Comparison of ENCODE assay signal across 16 mouse cellular contexts in the genomic region with DNA sequence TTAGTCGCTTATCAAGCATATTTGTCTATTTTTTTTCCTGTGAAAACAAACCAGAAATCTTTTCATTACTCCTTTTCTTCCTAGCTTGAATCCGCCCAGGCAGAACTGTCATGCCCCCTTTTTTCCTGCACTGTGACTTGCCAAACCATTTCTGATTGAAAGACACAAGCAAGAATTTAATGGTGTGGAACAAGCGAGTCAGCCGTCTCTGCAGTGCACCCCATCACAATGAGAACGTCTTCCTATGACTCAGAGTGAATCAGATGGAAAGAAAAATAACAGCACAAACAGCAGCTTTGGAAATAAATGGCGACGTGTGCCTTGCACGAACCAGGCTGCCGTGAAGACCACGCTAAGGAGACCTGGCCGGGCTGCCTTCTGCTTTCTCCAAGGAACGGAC. TPM values are rescaled to one million over a fixed set of nuclear protein-coding genes. Genes with fewer than 3 reads are reported as not detected.
DNase-seq lines count a peak whose midpoint lies in the region; ATAC-seq and TF ChIP-seq lines count a peak whose summit lies in the region.
"Had no signal": no experiment of that assay in that cellular context is flagged by ENCODE, and none has a peak within 500 bp of the region (broad histone marks: within the 10 kb centered on the region; RNA-seq: fewer than 3 reads in every experiment).

No protein-coding gene starts in this region.

- DNase-seq in frontal cortex, postnatal 25 days (ENCODE audit: low spot score in 2 of 2) = no peak
- DNase-seq in neural tube, embryonic 10.5 days (ENCODE audit: extremely low spot score, low spot score) = no peak
- peak; percentile 43 for DNase-seq in hindbrain, postnatal 0 days (ENCODE audit: low spot score)
- no peak for DNase-seq in gastrocnemius, postnatal 25 days
- DNase-seq in lung, postnatal 36 days = no peak
- DNase-seq in urinary bladder, postnatal 4 days (ENCODE audit: low spot score in 2 of 2) = no peak
- DNase-seq: adrenal gland, postnatal 10 days; cerebellum, adult 18-20 months; embryo, embryonic 11 days; lung, adult 2 months; right cerebral cortex, postnatal 25 days; thymus, adult 2 months had no signal

- H3K27me3 ChIP-seq in neural tube, embryonic 12.5 days (replicated peaks) = no peaks in the 10 kb centered on the region
- H3K27me3 ChIP-seq in hindbrain, postnatal 0 days (ENCODE audit: insufficient read depth, low read length) = no peaks in the 10 kb centered on the region
- H3K27me3 ChIP-seq: limb, embryonic 13.5 days; megakaryocyte, embryonic 14.5 days had no signal

- H3K36me3 ChIP-seq in neural tube, embryonic 12.5 days = no peaks in the 10 kb centered on the region
- H3K36me3 ChIP-seq in hindbrain, postnatal 0 days (ENCODE audit: insufficient read depth, low read length) = no peaks in the 10 kb centered on the region
- H3K36me3 ChIP-seq: limb, embryonic 13.5 days had no signal

- ATAC-seq in frontal cortex, adult (ENCODE audit: low TSS enrichment) = peak; percentile 41; the same call in 1 of the 2 replicates
- no peak for ATAC-seq in neural tube, embryonic 12.5 days (ENCODE audit: low FRiP score, low read depth)
- ATAC-seq in hindbrain, postnatal 0 days = 0 out of 2 replicates have a peak, but pooled peaks have one; percentile 43

- no peak overlapping the region for H3K4me2 ChIP-seq in neural tube, embryonic 12.5 days (replicated peaks)
- H3K4me2 ChIP-seq in hindbrain, postnatal 0 days (ENCODE audit: low read depth, low read length) = 0 out of 2 replicates have a peak overlapping the region, but pooled peaks have one; percentile 24
- H3K4me2 ChIP-seq: limb, embryonic 13.5 days had no signal

- no peak for TF ChIP-seq CTCF in hindbrain, postnatal 0 days (IDR thresholded peaks at IDR 0.05; ENCODE audit: low read depth)

- H3K9me3 ChIP-seq in neural tube, embryonic 12.5 days = no peaks in the 10 kb centered on the region
- no peaks in the 10 kb centered on the region for H3K9me3 ChIP-seq in hindbrain, postnatal 0 days (ENCODE audit: low read length)
- H3K9me3 ChIP-seq: limb, embryonic 13.5 days; megakaryocyte, embryonic 14.5 days had no signal

- no peak overlapping the region for H3K4me3 ChIP-seq in neural tube, embryonic 12.5 days
- H3K4me3 ChIP-seq in hindbrain, postnatal 0 days (ENCODE audit: low read length) = no peak overlapping the region
- H3K4me3 ChIP-seq: limb, embryonic 13.5 days; megakaryocyte, embryonic 14.5 days had no signal

- H3K9ac ChIP-seq in neural tube, embryonic 12.5 days = no peak overlapping the region
- no peak overlapping the region; the same call in 1 of the 2 replicates for H3K9ac ChIP-seq in hindbrain, postnatal 0 days (replicated peaks; ENCODE audit: low read length)
- H3K9ac ChIP-seq: limb, embryonic 13.5 days had no signal

- 61% methylated on average over 12 of the region's 12 CpGs for WGBS in neural tube, embryonic 12.5 days
- 53% methylated on average over 12 of the region's 12 CpGs for WGBS in hindbrain, postnatal 0 days

- no peaks in the 10 kb centered on the region for H3K4me1 ChIP-seq in neural tube, embryonic 12.5 days
- H3K4me1 ChIP-seq in hindbrain, postnatal 0 days (ENCODE audit: insufficient read depth, low read length) = no peaks in the 10 kb centered on the region
- H3K4me1 ChIP-seq: limb, embryonic 13.5 days; megakaryocyte, embryonic 14.5 days had no signal

- H3K27ac ChIP-seq in neural tube, embryonic 12.5 days = 0 out of 2 replicates have a peak overlapping the region, but pooled peaks have one; percentile 33
- peak overlapping the region; percentile 57 for H3K27ac ChIP-seq in hindbrain, postnatal 0 days
- H3K27ac ChIP-seq: limb, embryonic 13.5 days had no signal

RNA-seq across cellular contexts. Expression of gene Poc5, which starts 36.8 kb away (rescaled TPM):
- 29.9 and 30.6 TPM in 2 replicates for polyA plus RNA-seq in neural tube, embryonic 12.5 days (2016; fragmentation: Nextera tagmentation; extraction: Ambion mirVana)
- total RNA-seq in hindbrain, postnatal 0 days (2014; rRNA removed) = 21.7 and 26.1 TPM in 2 replicates
- 16.7 and 19.0 TPM in 2 replicates for polyA plus RNA-seq in hindbrain, postnatal 0 days (2015; fragmentation: Nextera tagmentation; extraction: Ambion mirVana)
- 1 to 10 TPM; 6.0 to 6.3 TPM for total RNA-seq in gastrocnemius, postnatal 25 days (2021)
